Mouse (Mus musculus) frontal cortex, postnatal 25 days (tissue): ENCODE measurements at regions not wholly inside any gene's neighbourhood (a gene's known extent, or its start where the extent isn't known, plus 50 kb on each side); places are given as distances from the start of the nearest gene placed in this dataset.

Source experiments
- DNase-seq, 2 experiments: peaks; one replicate each; pipeline ENCODE4 v3.0.0; 2022; ENCODE audit warnings: low spot score in 2 of 2

DNA sequence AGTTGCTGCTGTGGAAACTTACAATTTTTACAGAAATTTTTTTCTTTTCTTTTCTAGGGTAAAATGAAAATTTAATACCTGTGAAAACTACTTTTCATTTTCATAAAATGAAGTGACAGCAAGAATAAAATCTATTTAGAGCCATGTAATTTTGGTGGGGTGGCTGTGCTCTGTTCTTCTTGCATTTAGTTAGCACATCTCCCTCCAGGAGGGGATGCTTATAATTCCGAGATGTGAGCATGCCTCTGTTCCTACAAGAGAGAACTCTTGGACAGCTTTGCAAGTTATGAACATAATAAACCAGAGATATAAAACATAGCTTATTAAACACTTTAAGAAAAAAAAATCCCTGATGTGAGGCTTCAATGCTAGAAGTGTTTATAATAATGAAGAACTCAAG lies 313.9 kb upstream of the Dph6 start:
- DNase-seq: no peak

DNA sequence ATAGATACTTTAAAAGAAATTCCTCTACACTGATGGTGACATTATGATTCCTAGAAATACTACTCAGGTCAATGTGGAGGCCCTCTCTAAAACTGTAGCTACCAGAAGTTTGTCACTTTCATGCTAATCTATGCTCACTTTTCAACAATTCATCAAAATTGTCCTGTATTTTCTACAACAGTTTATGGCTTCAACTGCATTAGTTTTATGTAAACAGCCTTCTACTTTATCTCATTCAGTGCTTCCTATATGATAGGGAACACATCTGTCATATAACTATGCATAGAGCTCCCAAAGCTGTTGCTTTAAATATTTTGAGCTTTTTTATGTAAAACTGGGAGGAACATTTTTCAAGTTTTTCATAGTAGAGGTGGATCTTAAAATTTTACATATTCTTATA lies 338.7 kb upstream of the Dph6 start:
- DNase-seq: no peak

DNA sequence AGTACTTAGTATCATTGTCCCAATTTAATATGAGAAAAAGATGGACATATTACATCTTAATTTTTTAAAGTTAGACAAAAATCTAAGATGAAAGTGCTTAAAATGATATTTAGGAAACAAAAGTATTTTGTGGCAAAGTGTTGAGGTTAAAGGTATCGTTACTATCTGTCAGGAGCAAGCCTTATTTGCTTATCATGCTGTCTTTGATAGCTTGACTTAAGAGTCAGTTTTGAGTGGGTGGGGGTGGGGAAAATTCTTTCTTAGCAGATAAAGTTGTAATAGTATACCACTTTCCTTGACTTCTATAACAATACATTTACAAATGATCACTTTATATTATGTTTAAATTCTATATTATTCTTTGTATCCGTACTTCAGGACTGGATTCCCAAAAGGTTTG lies 339.1 kb upstream of the Dph6 start:
- no peak for DNase-seq

DNA sequence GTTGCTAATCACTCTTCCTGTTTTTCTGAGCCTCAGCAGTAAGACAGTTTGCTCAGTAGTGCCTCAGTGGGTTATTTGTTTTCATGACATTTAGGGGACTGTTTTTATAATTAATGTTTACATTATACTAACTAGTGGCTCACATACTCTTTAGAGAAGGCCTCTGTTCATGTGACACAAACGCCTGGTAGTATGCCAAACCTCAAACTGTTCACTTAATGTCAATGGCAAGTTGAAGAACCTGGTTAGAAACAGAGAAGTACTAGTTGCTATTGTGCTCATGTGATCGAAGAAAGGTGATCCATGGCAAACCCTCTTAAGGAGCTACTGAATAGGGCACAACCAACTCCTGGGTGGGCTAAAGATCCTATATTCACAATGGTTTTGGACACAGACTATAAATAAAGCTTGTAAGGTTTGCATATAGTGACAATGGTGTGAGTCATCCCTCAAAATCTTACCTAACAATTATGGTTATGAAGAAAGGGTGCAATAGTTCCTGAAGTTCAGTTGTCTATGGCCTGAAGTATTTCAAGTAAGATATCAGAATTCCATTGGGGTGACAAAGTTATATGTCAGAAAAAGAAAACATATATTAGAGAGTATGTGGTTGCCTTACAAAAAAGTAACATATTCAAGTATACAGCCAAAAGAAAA lies 340.1 kb upstream of the Dph6 start:
- DNase-seq: no peak

DNA sequence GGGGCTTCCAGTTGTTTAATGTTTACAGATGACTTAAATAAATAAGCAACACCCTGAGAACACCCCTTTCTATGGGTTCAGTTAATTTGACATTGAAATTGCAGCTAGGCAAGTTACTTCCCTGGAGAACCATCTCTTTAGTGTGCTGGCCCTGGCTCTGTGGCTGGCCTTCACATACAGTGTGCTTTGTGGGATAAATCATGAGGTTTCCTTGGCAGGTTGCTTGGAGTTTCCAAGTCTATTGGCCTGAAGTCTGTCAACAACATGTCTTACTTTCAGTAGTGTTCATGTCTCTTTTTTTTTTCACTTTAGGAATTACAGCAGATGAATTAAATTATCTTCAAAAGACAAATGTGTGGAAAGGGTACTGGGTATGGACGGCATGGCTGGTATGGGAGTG lies 359.2 kb upstream of the Dph6 start:
- DNase-seq: no peak

DNA sequence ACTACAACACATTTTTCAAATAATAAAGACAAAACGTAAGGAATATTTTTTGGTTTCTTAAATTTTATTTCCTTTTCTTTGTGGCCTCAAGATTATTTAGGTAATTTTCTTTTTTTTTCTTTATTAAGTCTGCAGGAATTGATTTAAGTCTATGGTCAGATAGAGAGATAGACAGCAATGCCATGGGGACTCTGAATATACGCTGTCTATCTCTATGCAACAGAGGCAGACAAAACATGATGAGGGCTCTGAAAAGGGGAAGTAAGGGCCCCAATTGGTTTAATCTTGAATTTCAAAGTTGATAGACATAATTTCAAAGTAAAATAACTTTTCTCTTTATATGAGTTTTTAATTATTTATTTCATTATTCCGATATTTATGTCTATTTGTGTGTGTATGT lies 372.0 kb upstream of the Dph6 start:
- DNase-seq: no peak

DNA sequence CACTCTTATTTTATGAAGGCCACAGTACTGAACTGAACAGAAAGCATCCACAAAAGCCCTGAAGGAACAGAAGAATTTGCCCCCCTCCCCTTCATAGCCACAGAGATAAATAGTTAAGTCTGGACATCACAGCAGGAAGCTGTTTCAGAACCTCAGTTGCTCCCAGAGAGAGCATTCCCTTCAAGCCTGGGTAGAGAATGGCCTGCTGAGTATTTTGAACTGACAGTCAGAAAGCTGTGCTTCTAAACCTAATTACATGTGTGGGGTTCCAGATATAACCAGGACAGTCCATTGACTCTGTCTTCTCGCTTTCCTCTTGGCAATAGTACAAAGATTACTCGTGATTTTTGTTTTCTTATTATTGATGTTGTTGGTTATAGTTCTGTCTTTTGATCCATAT lies 376.4 kb upstream of the Dph6 start:
- no peak for DNase-seq

DNA sequence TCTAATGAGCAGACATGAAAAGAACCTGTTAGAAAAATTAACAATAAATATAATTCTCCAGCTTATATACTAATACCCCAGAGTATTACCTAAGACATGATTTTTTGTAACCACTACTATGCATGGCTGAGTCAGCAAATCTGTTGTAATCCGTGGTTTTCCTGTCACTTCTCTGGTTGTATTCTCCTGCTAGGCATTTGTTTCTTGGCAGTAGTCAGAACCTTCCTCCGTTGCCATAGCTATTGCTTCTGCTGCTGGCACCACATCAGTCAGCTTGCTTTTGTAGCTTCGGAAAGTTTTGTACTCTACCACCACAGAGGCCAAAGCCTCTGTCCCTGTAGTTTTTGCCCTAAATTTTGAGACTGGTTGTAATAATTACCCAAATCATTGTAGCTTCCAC lies 381.4 kb upstream of the Dph6 start:
- no peak for DNase-seq

DNA sequence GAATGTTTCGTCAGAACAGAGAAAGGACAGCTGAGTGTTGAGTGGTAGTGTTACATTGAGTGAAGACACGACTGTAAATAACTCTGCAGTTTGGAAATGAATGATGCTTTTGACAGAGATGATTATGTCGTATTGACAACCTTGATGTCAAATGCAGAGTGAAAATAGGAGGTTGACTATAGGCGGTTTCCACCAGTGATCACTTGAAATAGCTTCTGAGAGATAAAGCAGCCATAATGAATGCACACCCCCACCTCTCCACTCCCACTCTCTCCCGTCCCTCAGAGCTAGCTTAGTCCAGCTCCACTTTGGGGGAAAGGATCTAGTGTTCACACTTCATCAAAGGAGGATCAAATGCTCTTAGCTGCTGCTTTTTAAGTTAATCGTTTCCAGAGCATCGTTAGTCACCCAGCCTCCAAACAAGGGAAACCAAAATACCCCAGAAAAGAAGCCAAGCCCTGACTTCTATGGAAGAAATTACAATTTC lies 387.6 kb upstream of the Dph6 start:
- no peak for DNase-seq

DNA sequence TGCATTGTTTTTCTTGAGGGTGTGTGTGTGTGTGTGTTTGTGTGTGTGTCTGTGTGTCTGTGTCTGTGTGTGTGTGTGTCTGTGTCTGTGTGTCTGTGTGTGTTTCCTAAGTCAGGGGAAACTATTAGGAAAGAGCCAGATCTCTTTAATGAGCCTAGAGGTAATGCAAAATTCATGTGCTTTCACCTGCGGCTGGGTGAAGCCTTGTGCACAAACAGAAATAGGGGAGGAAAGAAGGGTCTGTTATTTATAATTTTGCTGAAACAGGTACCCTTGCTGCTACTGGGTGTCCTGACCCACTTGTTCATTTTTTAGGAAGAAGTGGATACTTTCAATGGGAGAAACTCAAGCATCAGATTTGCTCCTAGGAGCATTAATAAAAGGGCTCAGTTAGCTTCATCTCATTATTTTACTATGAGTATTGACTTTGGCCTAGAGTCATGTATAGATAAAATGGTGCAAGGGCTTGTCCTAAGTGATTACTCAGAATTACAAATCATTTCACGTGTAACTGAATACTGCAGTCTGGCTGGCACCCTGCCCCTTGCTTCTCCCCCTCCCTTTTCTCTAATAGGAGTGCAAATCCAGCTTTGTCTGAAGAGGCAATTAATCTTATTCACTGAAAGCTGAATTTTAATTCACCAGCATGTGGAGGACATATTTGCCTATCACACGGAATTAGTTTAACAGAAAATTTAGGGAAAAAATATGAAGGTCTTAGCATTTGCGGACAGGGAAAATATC lies 401.7 kb upstream of the Dph6 start:
- no peak for DNase-seq

DNA sequence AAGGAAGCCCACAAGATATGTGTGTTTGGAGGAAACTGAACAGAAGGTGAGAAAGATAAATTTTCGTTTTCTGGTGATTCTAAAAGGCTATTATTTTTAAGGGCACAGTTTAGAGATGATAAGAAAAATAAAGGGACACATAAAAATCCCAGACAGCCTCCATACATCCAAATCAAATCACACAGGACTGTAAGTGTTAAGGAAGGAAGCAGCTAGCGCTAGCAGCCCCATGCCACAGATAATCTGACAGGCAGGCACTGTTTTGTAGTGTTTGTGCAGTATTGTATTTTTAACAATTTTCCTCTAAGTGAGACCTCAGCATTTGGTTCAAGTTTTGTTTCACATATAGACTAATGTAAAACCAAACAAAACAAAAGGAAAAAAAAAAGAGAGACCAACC lies 402.4 kb upstream of the Dph6 start:
- DNase-seq: no peak

DNA sequence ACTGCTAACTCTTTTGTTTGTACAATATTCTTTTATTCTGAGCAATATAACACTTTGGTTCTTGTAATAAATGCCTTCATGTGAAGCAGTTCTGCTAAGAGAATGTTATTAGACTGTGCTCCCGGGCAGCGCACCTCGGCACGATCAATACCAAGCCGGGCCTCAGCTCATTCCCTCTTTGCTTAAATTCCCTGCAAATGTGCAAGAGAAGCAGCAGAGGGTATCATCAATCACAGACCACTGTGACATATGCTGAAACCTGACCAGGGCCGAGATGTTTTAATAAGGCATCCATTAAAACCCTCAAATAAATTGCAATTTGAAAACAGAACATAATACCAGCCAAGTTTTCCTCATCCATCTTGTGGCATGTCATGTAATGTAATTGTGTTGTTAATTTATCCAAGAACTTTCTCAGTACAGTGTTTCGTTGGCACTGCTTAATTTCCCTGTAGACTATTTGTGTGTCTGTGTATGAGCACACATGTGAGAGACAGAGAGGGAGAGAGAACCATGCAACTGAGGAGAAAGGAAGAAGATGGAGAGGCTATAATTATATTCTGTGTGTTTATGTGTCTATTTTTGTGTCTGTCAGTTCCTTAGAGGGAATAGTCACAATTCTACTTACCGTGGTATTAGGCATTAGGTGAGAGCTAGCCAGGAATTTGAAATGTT lies 412.9 kb upstream of the Dph6 start:
- no peak for DNase-seq

DNA sequence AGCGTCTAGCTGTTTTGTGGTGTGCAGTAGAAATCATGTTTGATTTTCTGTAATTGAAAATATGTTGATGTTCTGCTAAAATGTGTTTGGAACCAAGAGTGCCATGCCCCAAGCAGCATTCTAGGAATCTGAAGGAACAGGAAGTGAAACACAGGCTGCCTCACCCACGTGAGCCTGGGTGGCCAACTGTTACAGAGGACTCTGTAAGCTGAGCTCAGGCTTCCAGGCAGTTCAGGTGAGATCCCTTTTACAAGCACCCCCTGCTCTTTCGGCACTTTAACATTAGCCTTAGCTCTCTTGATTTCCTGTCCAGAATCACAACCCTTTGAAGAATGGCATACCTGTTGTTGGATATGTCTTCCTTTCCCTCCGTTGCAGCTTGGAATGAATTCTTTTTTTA lies 414.9 kb upstream of the Dph6 start:
- no peak for DNase-seq

DNA sequence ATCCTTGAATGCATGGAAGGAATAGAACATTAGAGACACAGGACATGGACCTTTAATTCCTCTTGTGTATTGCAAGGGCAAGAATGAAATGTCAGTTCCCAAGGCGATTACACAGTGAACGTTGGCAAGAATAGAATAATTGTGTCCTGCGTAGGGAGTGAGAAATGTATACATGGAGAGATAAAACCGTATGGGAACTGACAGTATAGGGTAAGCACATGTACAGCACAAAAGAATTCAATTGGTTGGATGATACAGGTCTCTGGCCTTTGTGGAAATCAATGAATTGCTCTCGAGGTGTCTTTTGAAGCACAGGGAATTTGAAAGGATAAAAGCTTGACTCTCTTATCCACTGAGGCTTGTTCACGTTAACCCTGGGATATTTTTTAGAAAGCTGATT lies 415.4 kb upstream of the Dph6 start:
- no peak for DNase-seq

DNA sequence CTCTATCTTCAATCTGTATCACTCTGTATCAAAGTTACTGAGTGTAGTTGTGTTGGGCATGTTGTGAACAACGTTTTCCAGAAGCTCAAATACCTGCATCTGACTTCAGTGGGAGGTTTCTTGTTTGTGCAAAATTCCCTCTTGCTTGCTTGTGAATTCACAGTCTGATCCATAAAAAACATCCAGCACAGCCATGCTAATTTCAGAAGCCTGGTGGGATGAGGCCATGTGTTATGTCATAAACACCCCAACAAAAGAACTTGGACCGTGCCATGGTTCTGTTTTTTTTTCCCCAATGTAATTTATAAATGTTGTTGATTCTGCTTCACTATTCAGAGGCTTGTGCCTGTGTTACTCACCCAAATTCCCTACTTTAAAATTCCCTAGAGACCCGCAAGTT lies 415.9 kb upstream of the Dph6 start:
- no peak for DNase-seq

DNA sequence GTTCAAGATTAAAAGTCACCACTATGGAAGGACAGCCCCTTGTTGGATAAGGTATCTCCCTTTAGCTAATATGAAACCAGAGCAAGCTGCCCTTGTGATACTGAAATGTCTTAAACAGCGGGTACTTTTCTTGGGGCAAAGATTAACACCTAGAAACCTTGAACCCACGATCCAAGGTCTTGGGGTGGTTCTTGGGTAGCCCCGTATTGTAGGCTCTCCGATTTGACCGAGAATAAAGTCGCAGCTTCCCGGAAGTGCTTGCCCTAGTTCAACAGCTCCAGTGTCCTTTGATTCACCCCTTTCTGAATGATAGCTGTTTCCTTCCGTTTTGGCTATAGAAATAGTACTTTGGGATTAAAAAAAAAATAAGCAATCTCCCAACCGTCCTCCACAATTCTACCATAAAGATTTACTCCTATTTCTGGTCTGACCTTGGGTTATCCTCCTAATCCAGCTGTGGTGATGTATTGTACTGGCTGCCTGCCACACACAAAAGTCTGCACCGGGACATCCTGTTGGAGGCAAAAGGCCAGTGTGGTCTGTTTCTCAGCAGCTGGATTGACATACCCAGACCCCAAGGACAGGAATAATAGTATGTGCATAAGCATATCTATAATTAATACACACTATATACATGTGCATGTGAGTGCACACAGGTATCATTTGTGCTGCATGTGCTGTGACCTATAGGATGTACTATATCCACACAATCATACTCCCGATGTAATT lies 427.0 kb upstream of the Dph6 start:
- no peak for DNase-seq

DNA sequence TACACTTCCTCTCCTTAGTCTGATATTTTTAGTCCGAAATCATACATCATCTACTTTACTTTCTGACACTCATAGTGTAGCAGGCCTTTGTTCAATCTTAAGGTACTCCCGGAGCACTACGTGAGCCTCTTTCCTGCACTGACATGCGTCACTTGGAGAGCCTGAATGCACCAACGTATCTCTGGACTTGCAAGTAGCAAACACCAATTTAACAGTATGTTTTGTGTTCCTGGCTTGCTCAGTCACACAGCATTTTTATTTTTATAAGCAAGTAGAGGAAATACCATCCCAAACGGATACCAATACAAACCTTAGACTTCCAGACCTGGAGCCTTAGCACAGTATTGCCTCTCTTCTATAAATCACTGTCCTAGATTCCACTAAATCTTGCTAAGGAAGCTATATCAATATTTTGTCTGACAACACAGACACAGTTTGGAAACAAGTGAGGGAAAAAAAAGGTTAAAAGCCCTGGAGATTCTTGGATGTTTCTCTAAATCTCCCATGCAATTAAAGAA lies 427.6 kb upstream of the Dph6 start:
- no peak for DNase-seq

DNA sequence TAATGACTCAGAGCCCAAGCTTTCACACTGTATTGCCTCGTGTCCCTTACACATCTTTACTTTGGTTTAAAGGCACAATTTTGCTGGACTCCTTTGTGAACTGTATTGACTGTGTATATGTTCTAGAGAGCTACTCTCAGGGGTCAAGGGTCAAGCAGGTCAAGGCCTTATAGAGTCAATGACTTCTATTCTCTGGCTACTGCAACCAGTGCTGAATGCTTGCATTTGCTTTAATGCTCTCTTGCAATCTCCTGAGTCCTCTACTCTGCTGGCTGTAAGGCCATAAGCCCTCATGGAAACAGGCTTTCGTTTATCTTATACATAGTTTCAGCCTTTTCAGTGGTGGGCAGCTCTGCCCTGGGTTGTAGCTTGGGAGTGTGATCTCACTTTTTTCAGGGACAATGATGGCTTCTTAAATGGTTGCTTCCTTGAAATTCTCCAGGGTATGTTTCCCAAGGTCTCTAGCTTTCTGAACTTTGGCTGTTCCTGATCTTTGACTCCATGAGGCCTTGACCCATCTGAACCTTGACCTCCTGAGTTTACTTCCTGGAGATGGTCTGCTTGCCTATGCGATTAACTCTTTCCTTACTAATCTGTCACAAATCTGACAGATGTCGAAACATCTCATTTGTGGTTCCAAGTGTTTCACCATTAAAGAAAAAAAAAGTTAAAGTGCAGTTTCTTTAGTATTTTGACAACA lies 433.8 kb upstream of the Dph6 start:
- no peak for DNase-seq

DNA sequence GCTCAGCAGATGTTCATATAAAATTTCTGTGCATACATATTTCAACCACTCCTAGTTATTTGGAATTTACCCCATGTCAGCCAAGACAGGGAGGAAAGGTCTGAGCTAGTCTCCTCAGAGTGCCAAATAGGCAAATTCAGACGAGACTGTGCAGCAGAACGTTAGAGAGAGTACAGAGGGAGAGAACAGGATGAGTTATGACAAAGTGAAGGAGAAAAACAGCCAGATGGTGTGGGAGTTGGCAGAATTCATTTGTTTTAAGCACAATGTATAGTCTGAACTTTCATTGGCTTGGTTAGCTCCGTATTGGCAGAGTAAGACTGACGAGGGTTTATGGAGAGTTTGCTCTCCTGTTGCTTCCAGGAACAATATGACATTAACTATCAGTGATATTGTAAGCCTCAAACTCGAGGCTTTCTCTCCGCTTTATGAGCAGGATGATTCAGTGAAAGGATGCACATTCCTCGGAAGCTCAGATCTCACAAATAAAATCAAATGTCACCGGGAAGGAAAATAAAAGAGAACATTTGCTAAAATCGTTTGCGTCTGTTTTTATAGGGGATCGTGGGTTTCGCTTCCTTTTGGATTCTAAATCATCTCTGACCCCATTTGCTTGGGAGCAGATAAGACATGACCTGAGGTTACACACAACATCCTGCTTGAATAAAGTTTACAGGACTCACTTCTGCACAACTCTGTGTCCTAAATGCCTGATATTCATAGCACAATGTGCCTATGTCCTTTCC lies 435.8 kb upstream of the Dph6 start:
- DNase-seq: no peak

DNA sequence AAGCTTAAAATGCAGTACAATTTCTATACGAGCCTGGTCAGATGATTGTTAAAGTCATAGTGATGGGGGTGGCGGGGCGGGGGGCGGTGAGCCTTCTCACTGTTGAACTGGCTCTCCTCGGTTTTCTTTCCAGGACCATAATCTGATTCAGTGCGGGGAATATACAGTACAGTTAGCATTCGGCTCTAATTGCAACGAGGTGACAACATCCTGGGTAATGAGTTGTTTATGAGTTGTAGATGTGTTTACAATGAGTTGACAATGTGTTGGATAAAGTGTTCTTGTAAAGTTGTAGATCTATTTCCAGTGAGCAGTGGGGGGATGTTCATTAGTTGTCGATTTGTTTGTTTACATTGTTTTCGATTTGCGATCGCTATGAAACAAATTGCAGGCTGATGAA lies 440.6 kb upstream of the Dph6 start:
- DNase-seq: no peak

DNA sequence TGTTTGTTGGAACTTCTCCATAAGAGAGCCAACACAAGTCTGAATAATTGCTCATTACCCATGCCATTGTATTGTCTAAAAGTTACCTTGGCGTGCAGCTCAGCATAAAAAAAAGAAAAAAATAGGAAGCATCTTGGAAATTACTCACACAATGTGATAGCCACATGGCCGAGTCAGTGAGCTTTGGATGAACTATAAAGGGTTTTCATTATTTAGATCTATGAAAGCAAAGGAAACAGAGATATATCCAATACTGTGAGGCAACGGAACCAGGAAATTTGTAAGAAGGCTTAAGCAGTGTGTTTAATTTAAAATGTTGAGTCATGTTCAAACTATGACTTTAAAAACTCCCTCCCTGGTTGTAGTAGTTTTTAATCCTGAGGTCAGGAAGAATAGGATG lies 446.7 kb upstream of the Dph6 start:
- no peak for DNase-seq
